Mouse (Mus musculus) limb, embryonic 15.5 days (tissue): ENCODE data around the gene Kcnn1. TPM values are rescaled to one million over a fixed set of nuclear protein-coding genes. Genes with fewer than 3 reads are reported as not detected.

Experiments
- ATAC-seq: fragments of 200-750 bp; cut with Nextera tagmentation; 2 replicates; pipeline ENCODE4 v1.8.0; 2017; ENCODE audit warnings: low read depth, moderate TSS enrichment; ENCODE audit not compliant: insufficient number of reproducible peaks, low FRiP score, low TSS enrichment
- H3K27ac ChIP-seq: fragments of 300-500 bp; sonication (generic); 2 replicates; pipeline ENCODE4 v1.5.1; 2015; ENCODE audit warnings: moderate library complexity, mild to moderate bottlenecking, inconsistent platforms
- H3K27me3 ChIP-seq: fragments of 300-500 bp; sonication (generic); 2 replicates; pipeline ENCODE4 v1.6.1; 2015; ENCODE audit warnings: inconsistent platforms
- H3K36me3 ChIP-seq: fragments of 300-500 bp; sonication (generic); 2 replicates; pipeline ENCODE4 v1.6.1; 2015; ENCODE audit warnings: inconsistent platforms
- H3K4me1 ChIP-seq: fragments of 300-500 bp; sonication (generic); 2 replicates; pipeline ENCODE4 v1.6.1; 2015; ENCODE audit warnings: inconsistent platforms
- H3K4me2 ChIP-seq: fragments of 300-500 bp; sonication (generic); 2 replicates; pipeline ENCODE4 v1.6.1; 2015; ENCODE audit warnings: mild to moderate bottlenecking, inconsistent platforms
- H3K4me3 ChIP-seq: fragments of 300-500 bp; sonication (generic); 2 replicates; pipeline ENCODE4 v1.5.1; 2015; ENCODE audit warnings: mild to moderate bottlenecking, inconsistent platforms
- H3K9ac ChIP-seq: fragments of 300-500 bp; sonication (generic); 2 replicates; pipeline ENCODE4 v1.6.1; 2015; ENCODE audit warnings: inconsistent platforms
- H3K9me3 ChIP-seq: fragments of 300-500 bp; sonication (generic); 2 replicates; pipeline ENCODE4 v1.6.1; 2016; ENCODE audit warnings: inconsistent platforms
- WGBS: fragments of 180-500 bp; shearing (Covaris S2); methylation state at CpG from one replicate; pipeline ENCODE4 v1.1.7; 2015; 5-methylcytosine and 5-hydroxymethylcytosine counted together
- polyA plus RNA-seq: library from polyadenylated mRNA; unstranded; fragments of >200 nt; fragmentation: Nextera tagmentation; extraction: Ambion mirVana; gene quantifications from 2 replicates; pipeline ENCODE4 v1.2.1, GENCODE M21; 2015

Kcnn1 gene
- polyA plus RNA-seq, 1 experiment from 2014 or later: 3.1 TPM

- 49% methylated on average over 15 of the region's 15 CpGs for WGBS
- no peak overlapping the region for H3K9ac ChIP-seq
Observed at GRCm38 (mm10) chr8:70846371-70847154, 16.5 kb downstream of the Kcnn1 start.

GRCm38 (mm10) chr8:70845108-70845507 is 17.9 kb downstream of the Kcnn1 start:
- WGBS: 49% methylated on average over 5 of the region's 5 CpGs

More at GRCm38 (mm10) chr8:70846371-70847154, 16.5 kb downstream of the Kcnn1 start:
- Histone ChIP-seq H3K27me3 (no peaks in the 10 kb centered on the region; the same call in 1 of the 2 replicates), H3K9me3 (no peaks in the 10 kb centered on the region), H3K36me3 (no peaks in the 10 kb centered on the region), H3K4me2 (no peak overlapping the region), H3K27ac (no peak overlapping the region), H3K4me1 (peaks cover 11% of the 10 kb centered on the region), H3K4me3 (no peak overlapping the region)
- ATAC-seq: no peak

GRCm38 (mm10) chr8:70844523-70844922 is 18.5 kb downstream of the Kcnn1 start:
- Histone ChIP-seq H3K4me2 (no peak overlapping the region), H3K36me3 (no peaks in the 10 kb centered on the region), H3K9ac (0 out of 2 replicates have a peak overlapping the region, but pooled peaks have one; percentile 14), H3K9me3 (no peaks in the 10 kb centered on the region), H3K27me3 (no peaks in the 10 kb centered on the region; the same call in 1 of the 2 replicates), H3K27ac (no peak overlapping the region), H3K4me1 (peaks cover 24% of the 10 kb centered on the region), H3K4me3 (no peak overlapping the region)
- 2% methylated on average over 6 of the region's 6 CpGs for WGBS
- ATAC-seq: no peak

More at GRCm38 (mm10) chr8:70845108-70845507, 17.9 kb downstream of the Kcnn1 start:
- H3K9me3 ChIP-seq: no peaks in the 10 kb centered on the region
- H3K36me3 ChIP-seq: no peaks in the 10 kb centered on the region
- peaks cover 21% of the 10 kb centered on the region for H3K4me1 ChIP-seq
- H3K9ac ChIP-seq: no peak overlapping the region
- H3K27me3 ChIP-seq: no peaks in the 10 kb centered on the region; the same call in 1 of the 2 replicates
- H3K4me2 ChIP-seq: no peak overlapping the region
- H3K27ac ChIP-seq: no peak overlapping the region
- H3K4me3 ChIP-seq: no peak overlapping the region
- no peak for ATAC-seq

GRCm38 (mm10) chr8:70843941-70844340 is 19.1 kb downstream of the Kcnn1 start:
- Histone ChIP-seq H3K27ac (no peak overlapping the region), H3K4me1 (peaks cover 24% of the 10 kb centered on the region), H3K4me2 (no peak overlapping the region), H3K9me3 (no peaks in the 10 kb centered on the region), H3K4me3 (no peak overlapping the region), H3K36me3 (no peaks in the 10 kb centered on the region), H3K9ac (0 out of 2 replicates have a peak overlapping the region, but pooled peaks have one; percentile 14), H3K27me3 (no peaks in the 10 kb centered on the region; the same call in 1 of the 2 replicates)
- 87% methylated on average over 8 of the region's 8 CpGs for WGBS
- ATAC-seq: no peak

- peaks cover 30% of the 10 kb centered on the region for H3K4me1 ChIP-seq
- WGBS: 88% methylated on average over 5 of the region's 5 CpGs
Observed at GRCm38 (mm10) chr8:70843214-70843773, 19.8 kb downstream of the Kcnn1 start.

GRCm38 (mm10) chr8:70842484-70842883 is 20.6 kb downstream of the Kcnn1 start:
- WGBS: 68% methylated on average over 25 of the region's 25 CpGs
- Histone ChIP-seq H3K9me3 (no peaks in the 10 kb centered on the region), H3K9ac (no peak overlapping the region), H3K4me1 (peaks cover 31% of the 10 kb centered on the region), H3K4me2 (no peak overlapping the region), H3K4me3 (no peak overlapping the region), H3K27me3 (no peaks in the 10 kb centered on the region; the same call in 1 of the 2 replicates), H3K36me3 (no peaks in the 10 kb centered on the region), H3K27ac (no peak overlapping the region)
- ATAC-seq: no peak

More at GRCm38 (mm10) chr8:70843214-70843773, 19.8 kb downstream of the Kcnn1 start:
- no peak overlapping the region for H3K27ac ChIP-seq
- no peaks in the 10 kb centered on the region; the same call in 1 of the 2 replicates for H3K27me3 ChIP-seq
- no peaks in the 10 kb centered on the region for H3K9me3 ChIP-seq
- no peak overlapping the region for H3K4me3 ChIP-seq
- no peak overlapping the region for H3K4me2 ChIP-seq
- no peak overlapping the region for H3K9ac ChIP-seq
- H3K36me3 ChIP-seq: no peaks in the 10 kb centered on the region
- no peak for ATAC-seq

- H3K9me3 ChIP-seq: no peaks in the 10 kb centered on the region
- peaks cover 31% of the 10 kb centered on the region for H3K4me1 ChIP-seq
- 32% methylated on average over 22 of the region's 22 CpGs for WGBS
- H3K36me3 ChIP-seq: peaks cover 7% of the 10 kb centered on the region; the same call in 1 of the 2 replicates
- no peak overlapping the region; the same call in 1 of the 2 replicates for H3K27ac ChIP-seq
- H3K4me3 ChIP-seq: no peak overlapping the region
- H3K9ac ChIP-seq: no peak overlapping the region
- no peak overlapping the region for H3K4me2 ChIP-seq
- no peaks in the 10 kb centered on the region for H3K27me3 ChIP-seq
- ATAC-seq: no peak
Observed at GRCm38 (mm10) chr8:70841147-70842072, 21.6 kb downstream of the Kcnn1 start.

- Histone ChIP-seq H3K27me3 (no peaks in the 10 kb centered on the region), H3K4me2 (no peak overlapping the region), H3K9ac (no peak overlapping the region), H3K9me3 (no peaks in the 10 kb centered on the region), H3K36me3 (peaks cover 14% of the 10 kb centered on the region), H3K27ac (no peak overlapping the region; the same call in 1 of the 2 replicates), H3K4me3 (no peak overlapping the region), H3K4me1 (peaks cover 31% of the 10 kb centered on the region)
- no peak for ATAC-seq
- 61% methylated on average over 10 of the region's 10 CpGs for WGBS
Observed at GRCm38 (mm10) chr8:70840590-70840989, 22.5 kb downstream of the Kcnn1 start.

- Histone ChIP-seq H3K36me3 (peaks cover 21% of the 10 kb centered on the region), H3K9me3 (no peaks in the 10 kb centered on the region), H3K4me2 (peak within 1 kb of the TSS; percentile 88), H3K4me1 (peaks cover 26% of the 10 kb centered on the region), H3K4me3 (peak within 1 kb of the TSS; percentile 68), H3K27ac (peak within 1 kb of the TSS; percentile 93), H3K27me3 (no peaks in the 10 kb centered on the region), H3K9ac (peak within 1 kb of the TSS; percentile 70)
- ATAC-seq: peak; percentile 97
- WGBS: 2% methylated on average over 55 of the region's 55 CpGs
Observed at GRCm38 (mm10) chr8:70839408-70840351, 23.4 kb downstream of the Kcnn1 start, which contains the start of gene Arrdc2. TSS of gene Arrdc2 (minus strand) at chr8:70839720.

- Histone ChIP-seq H3K27me3 (no peaks in the 10 kb centered on the region), H3K36me3 (peaks cover 21% of the 10 kb centered on the region), H3K4me2 (peak overlapping the region; percentile 88), H3K9ac (peak overlapping the region; percentile 70), H3K27ac (peak overlapping the region; percentile 93), H3K4me1 (peaks cover 20% of the 10 kb centered on the region), H3K9me3 (no peaks in the 10 kb centered on the region), H3K4me3 (peak overlapping the region; percentile 68)
- ATAC-seq: peak; percentile 33; the same call in 1 of the 2 replicates
- 2% methylated on average over 66 of the region's 66 CpGs for WGBS
Observed at GRCm38 (mm10) chr8:70838654-70839407, 24.2 kb downstream of the Kcnn1 start.
